Mouse (Mus musculus): ENCODE measurements around the gene Atl2. TPM values are rescaled to one million over a fixed set of nuclear protein-coding genes. Genes with fewer than 3 reads are reported as not detected.

Atl2 gene
- total RNA-seq, 2 experiments from 2014 or later: 52.3 to 55.4 TPM

DNA sequence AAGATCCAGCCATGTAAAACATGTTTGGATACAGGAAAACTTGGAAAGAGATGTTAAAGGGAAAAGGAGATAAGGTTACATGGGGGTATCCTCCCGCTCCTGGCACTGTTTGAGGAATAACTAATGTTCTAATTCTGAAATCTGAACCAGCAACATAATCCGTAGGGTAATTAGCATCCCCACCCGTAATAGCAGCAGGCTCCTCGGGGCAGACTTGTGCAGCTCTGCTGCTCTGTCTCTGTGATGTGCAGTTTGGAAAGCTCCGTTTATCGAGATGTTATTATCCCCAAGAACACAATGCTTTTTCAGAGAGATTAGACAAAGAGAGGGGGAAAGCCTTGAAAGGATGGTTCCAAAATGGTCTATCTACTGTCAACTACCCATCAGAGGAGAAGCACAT lies 5.3 kb upstream of the Atl2 start:
- no peak for DNase-seq (ENCODE audit: extremely low spot score in 1 of 2, low spot score in 1 of 2)

DNA sequence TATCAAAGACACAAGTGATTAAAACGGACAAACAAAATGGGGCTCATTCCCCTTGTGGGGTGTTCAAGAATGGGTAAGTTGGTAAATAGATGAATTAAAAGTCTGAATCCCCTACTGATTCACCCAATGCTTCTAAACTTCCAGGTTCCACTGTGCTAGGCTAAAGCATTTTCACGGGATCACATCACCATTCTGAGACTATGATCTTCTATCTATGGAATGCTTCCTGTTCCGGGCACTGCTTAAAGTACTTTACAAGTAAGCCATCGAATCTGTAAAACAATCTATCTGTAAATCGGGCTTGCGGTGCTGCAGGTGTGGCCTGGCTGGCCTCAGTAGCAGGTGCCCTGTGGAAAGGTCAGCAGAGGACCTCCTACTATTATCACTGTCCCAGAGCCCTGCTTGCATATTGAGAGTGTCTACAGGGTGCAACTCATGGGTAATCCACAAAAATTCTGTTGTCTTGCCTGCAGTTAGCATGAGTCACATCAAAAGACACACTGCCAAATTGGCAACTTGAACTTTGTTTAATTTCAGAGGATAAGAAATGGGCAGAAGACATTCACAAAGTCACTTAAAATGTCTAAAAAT lies 2.3 kb upstream of the Atl2 start:
- DNase-seq (ENCODE audit: extremely low spot score in 1 of 2, low spot score in 1 of 2): no peak

DNA sequence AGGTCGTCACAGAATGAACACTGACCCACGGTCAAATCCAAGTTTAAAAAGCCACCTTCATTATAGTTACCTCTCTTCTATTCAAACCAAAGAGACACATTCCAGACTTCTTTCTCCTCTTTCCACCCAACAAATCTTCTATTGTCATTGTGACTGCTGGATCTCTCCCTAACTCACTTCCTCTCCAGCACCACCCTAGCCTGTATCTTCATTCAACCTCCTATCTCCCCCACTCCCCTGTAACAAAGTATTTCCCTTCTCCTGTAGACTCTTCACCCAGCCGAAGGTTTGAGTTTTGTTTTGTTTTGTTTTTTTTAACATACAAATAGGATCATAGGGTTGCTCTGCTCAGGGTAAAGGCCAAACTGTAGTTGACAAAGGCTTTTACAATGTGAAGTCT lies 1.7 kb upstream of the Atl2 start:
- no peak for DNase-seq (ENCODE audit: extremely low spot score in 1 of 2, low spot score in 1 of 2)

DNA sequence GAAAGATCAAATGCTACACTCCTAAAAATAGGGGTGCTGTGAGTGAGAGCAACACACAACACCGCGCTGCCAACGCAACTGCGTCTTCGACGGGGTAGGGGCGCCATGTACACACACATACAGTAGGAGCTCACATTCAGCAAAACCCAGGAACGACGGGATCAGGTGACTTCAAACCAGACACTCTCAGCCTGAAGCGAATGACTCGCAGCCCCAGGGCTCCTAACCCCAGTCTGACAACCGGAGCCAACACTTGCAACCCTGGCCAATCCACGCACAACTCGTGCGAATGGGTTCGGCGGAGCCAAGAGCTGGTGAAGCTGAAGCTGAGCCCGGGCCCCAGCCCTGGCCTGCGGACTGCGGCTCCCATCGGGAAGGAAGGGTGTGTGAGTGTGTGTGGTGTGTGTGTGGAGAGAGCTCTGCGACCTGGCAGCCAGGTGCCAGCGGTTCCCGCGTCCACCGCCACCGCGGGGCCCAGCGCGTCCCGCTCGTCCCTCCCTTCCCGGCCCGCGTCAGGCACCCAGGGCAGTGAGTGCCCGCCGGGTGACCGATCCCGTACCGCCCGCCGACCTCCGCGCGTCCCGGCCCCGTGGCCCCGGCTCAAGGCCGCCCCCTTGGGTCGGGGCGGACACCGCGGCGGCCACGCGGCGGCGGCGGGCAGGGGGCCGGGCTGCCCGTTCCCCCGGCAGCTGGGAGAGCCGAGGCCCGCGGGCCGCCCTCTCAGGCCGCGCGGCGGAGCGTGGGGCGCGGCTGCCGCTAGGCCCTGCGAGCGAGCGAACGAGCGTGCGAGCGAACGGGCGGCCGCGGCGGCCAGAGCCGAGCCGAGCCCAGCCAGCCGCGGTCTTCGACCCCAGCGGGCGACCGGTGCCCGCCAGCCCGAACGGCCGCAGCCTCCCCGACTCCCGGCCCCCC lies 696 bp downstream of the Atl2 start:
- DNase-seq (ENCODE audit: extremely low spot score in 1 of 2, low spot score in 1 of 2): peak; percentile 40 to 59

DNA sequence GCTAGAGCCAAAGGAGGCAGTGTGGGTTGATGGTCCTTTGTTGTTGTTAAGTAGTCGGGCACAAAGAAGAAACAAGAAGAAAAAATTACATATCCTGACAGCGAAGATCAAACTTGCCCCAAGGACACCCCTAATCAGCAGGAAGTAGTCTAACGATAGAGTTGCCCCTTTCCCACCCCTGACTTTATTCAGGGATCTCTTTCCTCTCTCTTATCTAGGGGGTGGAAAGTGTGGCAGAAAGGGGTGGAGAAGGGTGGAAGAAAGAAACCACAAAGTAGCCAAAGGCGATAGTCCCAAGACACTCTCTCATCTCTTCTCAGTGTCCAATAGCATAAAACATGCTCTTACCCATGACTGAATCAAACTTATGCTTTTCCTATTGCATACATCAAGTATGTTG lies 1.9 kb downstream of the Atl2 start:
- no peak for DNase-seq (ENCODE audit: extremely low spot score in 1 of 2, low spot score in 1 of 2)

DNA sequence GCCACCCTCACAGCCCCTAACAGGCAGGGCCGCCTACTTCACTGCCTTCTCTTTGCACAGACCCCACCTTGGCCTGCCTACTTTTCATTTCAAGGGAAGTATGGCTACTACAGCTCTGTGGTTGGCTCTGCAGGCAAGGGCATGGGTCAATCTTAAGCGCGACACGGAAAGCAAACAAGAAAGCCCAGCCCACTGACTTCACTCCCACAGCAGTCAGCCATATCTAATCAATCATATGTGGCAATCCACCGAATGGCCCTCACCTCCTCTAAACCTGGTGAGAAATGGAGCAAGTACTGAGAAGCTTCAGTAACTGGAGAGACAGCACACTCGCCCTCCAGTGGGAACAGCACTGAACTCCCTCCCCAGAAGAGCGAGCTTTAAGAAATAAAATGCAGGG lies 4.0 kb downstream of the Atl2 start:
- DNase-seq (ENCODE audit: extremely low spot score in 1 of 2, low spot score in 1 of 2): no peak

DNA sequence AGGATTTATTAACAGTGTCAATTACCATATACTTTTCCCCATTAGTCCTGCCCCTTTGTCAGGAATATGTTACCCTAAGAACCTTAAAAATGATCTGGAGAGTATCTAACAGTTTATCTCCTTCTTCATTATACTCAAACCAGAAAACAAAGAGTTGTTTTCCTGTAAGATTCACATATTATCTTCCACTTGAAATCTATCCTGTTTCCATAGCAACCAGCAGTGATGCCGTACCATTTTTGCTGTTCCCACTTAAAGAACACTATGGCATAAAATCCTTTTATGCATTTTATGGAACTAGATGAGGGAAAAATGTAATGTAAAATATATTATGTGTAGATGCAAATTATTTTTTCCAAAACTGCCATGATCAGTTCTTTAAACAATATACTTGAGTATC lies 8.0 kb downstream of the Atl2 start:
- DNase-seq (ENCODE audit: extremely low spot score in 1 of 2, low spot score in 1 of 2): no peak

DNA sequence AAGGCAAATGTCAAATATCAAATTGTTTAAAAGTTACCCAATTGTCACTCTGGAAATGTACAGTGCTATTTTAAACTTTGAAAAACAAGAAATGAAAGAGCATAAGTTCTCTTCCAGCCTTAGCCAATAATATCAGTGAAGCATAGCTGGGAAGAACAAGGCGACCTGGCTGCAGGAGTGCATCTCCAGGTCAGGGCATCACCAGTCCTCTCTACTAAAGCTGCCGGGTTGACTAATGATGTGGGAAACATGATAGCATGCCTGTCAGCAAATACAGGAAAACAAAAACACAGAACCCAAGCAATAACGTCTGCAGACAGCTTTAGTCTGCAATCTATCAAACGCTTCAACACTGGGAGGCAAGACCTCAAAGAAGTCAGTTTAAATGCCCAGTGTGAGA lies 12.7 kb downstream of the Atl2 start:
- DNase-seq (ENCODE audit: extremely low spot score in 1 of 2, low spot score in 1 of 2): no peak

DNA sequence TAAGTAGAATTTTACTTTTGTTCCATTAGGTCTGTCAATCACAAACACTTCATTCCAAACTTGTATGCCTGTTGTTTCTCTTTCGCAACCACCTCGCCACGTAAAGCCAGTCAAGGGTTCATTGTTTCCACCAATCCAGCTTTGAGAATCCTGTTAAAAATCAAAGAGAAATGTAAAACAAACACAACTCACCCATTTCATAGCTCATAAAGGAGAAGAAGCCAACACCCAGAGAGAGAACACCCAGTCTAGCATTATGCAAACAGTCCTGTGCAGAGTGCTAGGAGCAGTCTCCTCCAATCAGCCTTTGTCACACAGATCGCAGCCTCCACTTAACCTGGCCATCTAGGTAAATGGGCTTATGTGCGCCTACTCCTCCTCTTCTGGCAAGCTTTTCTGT lies 30.9 kb downstream of the Atl2 start:
- DNase-seq (ENCODE audit: extremely low spot score in 1 of 2, low spot score in 1 of 2): no peak

DNA sequence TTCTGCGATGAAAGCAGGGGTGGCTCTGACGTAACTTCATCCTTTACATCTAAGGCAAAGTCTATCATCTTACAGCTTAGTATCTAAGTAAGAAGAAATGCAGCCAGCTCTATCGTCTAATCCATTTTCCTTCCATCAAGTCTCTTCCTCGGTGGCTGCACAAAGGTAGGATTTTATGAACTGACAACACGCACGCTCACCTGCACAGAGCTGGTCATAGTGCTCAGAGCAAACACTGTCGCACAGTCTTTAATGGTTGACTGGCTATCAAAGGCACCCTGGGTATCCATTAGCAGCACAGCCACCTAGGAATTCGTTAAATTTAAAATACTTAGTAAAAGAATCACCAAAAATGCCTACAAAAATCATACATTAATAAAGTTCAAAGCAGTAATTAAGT lies 31.4 kb downstream of the Atl2 start:
- no peak for DNase-seq (ENCODE audit: extremely low spot score in 1 of 2, low spot score in 1 of 2)

DNA sequence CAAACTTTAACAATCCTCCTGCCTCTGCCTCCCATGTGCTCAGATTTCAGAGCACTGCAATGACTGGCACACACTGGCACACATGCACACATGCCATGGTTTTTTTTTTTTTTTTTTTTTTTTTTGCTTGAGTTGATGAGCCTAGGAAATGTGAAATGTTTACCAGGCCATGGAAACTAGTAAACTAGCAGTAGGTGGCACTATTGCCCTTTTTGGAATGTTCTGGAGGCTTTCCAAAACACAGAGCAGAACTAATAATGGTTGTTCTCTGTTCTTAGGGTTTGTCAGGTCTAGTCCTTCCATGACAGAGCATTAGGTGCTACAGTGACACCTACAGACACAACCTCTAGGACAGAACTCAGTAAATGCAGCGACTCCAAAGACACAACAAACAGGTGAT lies 33.9 kb downstream of the Atl2 start:
- peak in 1 of 2 experiments; percentile 16 for DNase-seq (ENCODE audit: extremely low spot score in 1 of 2, low spot score in 1 of 2)

DNA sequence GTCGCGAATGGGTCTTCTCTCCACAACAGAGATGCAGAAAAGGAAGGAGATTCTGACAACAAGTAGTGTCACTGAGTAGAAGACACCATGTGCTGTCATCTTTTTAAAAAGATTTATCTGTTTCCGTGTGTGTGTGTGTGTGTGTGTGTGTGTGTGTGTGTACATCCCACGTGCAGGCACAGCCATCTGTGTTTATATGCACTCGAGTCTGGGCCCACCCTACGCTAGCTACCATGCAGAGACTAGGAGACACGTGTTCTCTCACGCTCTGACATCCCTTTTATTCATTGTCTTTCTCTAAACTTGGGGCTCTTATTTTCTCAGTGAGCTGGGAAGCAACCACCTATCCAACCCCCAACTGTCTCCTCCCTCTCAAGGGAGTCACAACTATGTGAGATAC lies 40.4 kb downstream of the Atl2 start:
- peak in 1 of 2 experiments; percentile 24 for DNase-seq (ENCODE audit: extremely low spot score in 1 of 2, low spot score in 1 of 2)

DNA sequence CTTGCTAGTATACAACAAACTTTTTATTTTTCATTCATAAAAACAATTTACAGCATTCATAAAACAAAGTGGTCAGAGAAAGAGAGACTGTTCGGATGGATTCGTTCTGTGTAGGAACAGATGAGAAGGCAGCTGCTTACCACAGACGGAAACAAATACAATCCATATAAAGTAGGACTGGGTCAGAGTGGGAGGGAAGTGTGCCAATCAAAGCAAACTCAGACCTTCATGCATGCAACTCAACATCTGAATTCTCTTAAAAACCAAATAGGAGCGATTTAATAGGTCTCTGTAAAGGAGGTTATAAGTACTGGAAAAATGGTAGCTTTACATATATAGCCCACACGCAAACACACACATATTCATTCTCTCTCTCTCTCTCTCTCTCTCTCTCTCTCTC lies 47.5 kb downstream of the Atl2 start:
- DNase-seq (ENCODE audit: extremely low spot score in 1 of 2, low spot score in 1 of 2): no peak

DNA sequence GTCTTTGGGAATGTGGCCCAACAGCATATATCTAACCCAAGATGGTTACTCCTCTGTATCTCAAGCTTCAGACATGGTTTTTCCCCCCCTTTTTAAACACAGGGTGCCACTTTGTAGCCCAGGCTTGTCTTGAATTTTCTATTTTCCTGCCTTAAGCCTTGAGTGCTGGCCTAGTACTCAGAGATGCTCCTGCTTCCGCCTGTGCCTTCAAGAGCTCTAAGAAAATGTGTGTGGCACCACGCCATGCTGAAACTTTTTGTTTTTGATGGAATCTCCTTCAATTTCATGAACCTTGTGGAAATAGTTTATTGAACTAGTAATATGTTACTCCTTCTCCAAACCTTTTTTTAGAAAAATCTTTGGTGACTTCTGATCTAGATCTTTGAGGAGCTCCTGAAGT lies 49.7 kb downstream of the Atl2 start:
- DNase-seq (ENCODE audit: extremely low spot score in 1 of 2, low spot score in 1 of 2): no peak

DNA sequence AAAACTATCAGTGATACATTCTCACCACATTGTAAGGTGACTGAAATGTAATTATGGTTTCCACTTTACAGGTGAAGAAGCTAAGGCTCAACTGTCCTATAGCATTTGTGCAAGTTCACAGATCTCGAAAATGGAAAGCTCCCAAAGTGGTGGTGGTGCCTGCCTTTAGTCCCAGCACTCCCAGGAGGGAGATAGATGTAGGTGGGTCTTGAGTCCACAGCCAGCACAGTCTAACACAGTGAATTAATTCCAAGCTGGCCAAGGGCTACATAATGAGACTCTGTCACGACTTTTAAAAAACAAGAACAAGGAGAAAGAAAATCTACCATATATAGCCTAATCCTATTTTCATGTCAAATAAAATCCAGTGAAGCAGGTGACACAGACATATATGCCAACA lies 50.2 kb downstream of the Atl2 start:
- no peak for DNase-seq (ENCODE audit: extremely low spot score in 1 of 2, low spot score in 1 of 2)

DNA sequence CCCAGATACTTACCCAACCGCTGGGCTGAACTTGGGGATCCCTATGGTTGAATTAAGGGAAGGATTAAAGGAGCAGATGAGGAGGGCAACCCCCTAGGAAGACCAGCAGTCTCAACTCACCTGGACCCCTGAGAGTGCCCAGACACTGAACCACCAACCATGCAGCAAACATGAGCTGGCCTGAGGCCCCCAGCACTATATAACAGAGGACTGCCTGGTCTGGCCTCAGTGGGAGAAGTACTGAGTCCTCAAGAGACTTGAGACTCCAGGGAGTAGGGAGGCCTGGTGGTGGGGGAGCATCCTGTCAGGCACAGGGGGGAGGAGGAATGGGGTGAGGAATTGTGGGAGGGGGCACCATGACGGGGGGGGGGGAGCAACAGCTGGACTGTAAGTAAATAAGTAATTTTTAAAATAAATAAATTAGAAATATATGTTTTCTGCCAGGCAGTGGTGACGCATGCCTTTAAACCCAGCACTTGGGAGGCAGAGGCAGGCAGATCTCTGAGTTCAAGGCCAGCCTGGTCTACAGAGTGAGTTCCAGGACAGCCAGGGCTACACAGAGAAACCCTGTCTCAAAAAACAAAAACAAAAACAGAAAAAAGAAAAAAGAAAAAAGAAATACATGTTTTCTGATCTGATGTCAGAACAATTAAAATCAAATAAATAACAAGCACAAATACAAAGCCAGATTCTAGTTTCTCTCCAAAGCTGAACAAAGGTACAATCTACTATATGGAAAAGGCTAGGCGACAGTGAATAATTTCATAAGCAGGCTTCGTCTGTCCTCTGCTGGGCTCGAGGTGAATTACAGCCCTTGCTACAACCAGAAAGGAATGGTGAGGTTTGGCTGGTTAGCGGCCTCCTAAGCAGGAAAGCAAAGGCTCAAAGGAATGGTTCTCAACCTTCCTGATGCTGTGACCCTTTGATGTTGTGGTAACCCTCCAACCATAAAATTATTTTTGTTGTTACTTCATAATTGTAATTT lies 55.4 kb downstream of the Atl2 start:
- peak in 1 of 2 experiments; percentile 79 for DNase-seq (ENCODE audit: extremely low spot score in 1 of 2, low spot score in 1 of 2)

DNA sequence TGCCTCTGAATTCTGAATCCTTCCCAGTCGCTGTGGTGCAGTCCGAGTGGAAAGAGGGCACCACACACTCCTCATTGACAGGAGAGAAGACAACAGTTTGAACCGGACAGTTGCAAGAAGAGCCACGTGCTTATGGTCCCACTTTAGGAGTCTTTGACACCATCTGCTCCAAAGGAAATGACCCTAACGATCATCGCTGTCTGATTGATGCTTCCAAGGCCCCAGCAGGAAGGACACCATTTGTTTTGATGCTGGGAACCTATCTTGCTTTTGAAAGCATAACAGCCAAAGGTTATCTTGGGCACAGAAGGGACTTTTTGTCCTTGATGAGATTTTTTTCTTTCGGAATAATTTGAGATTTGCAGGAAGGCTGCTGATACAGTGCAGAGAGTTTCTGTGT lies 58.9 kb downstream of the Atl2 start:
- no peak for DNase-seq (ENCODE audit: extremely low spot score in 1 of 2, low spot score in 1 of 2)

DNA sequence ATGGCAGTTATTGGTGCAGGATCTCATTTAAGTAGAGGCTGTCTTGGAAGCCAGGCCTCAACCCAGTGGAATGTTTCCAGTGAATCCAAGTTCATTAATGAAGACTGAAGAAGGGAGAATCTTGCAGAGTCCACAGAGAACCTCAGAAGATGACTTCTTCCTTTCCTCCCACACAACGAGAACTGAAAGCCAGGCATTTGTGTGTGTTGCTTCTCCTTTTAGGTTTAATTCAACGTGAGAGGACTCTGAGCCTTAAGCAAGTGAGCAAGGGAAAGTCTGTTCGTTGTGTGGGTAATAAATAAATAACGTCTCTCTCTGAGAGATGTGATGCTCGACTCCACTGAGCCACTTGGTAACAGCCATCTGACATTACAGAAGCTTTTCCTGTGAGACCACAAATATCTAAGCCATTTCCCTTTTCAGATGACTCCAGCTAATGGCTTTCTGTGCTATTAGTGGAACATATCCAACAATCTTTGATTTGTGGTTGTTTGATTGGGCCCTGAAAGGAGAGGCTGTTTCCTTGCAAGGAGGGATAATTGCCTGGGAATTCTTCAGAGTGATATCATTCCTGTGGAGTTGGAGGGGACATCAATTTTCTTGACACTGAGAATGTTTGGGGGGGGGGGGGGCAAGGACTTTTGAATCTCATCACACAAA lies 60.1 kb downstream of the Atl2 start:
- no peak for DNase-seq (ENCODE audit: extremely low spot score in 1 of 2, low spot score in 1 of 2)

DNA sequence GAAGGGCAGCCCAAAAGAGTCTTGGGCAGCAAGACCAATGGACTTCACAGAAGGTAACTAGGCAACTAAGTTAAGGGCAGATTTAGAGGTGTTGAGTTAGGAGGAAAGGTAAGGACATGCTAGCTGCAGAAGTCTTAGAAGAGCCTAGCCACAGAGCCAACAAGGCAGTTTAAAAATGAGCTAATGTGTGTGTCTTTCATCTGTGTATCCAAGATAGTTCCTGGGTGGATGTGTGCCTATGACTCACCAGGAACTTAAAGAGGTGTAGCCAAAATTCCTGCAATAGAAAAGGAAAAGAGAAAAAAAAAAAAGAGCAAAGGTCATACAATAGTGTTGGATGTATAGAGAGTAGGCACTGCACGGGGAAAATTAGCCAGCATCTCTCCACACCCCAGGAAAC lies 63.6 kb downstream of the Atl2 start:
- no peak for DNase-seq (ENCODE audit: extremely low spot score in 1 of 2, low spot score in 1 of 2)

DNA sequence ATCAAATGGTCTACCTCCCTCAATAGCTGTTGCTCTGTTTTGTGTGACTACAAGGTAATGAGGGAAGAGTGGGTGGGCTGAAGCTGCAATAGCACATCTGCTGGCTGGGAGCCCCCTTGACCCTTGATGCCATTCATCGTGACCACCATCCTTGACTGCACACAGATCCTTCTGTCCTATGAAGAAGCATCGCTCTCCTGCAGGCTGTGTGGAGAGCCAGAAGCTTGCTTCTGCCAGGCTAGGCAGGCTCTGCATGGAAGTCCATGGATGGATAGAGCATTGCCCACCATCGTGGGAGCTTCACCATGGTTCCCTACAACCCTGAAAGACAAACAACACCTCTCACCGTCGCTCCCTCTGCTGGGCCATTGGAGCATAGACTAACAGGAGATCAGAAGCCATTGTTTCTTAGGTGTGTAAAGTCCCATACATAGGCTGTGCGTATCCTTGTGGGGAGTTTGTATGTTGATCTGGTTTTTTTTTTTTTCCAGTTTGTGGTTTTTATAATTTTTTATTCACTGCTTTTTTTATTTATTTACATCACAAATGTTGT lies 69.4 kb downstream of the Atl2 start:
- DNase-seq (ENCODE audit: extremely low spot score in 1 of 2, low spot score in 1 of 2): no peak
